Mouse (Mus musculus) kidney, postnatal 0 days (tissue): ENCODE measurements around the gene Abcc1. TPM values are rescaled to one million over a fixed set of nuclear protein-coding genes. Genes with fewer than 3 reads are reported as not detected.

Experiments
- ATAC-seq: fragments of 200-750 bp; cut with Nextera tagmentation; replicated peaks from 2 replicates; pipeline ENCODE4 v1.8.0; 2017; ENCODE audit warnings: low read depth, moderate number of reproducible peaks, moderate TSS enrichment, moderate library complexity; ENCODE audit not compliant: low FRiP score
- DNase-seq: peaks from one replicate; pipeline ENCODE4 v3.0.0-alpha.2; 2016; ENCODE audit warnings: low spot score
- H3K27ac ChIP-seq: fragments of 300-500 bp; sonication (generic); 2 replicates; pipeline ENCODE4 v1.5.1; 2014; ENCODE audit warnings: mild to moderate bottlenecking
- H3K27me3 ChIP-seq: fragments of 300-500 bp; sonication (generic); 2 replicates; pipeline ENCODE4 v1.6.1; 2014; ENCODE audit warnings: low read length, mixed read lengths; ENCODE audit not compliant: insufficient read depth
- H3K36me3 ChIP-seq: fragments of 300-500 bp; sonication (generic); 2 replicates; pipeline ENCODE4 v1.6.1; 2014; ENCODE audit warnings: low read length, mixed read lengths; ENCODE audit not compliant: insufficient read depth
- H3K4me1 ChIP-seq: fragments of 300-500 bp; sonication (generic); replicated peaks from 2 replicates; pipeline ENCODE4 v1.6.1; 2014; ENCODE audit warnings: antibody characterized with exemption, low read length, mixed read lengths; ENCODE audit not compliant: insufficient read depth
- H3K4me2 ChIP-seq: fragments of 300-500 bp; sonication (generic); 2 replicates; pipeline ENCODE4 v1.6.1; 2014; ENCODE audit warnings: mild to moderate bottlenecking, low read length, moderate library complexity, mixed read lengths
- H3K4me3 ChIP-seq: fragments of 300-500 bp; sonication (generic); replicated peaks from 2 replicates; pipeline ENCODE4 v1.5.1; 2014; ENCODE audit warnings: low read depth, low read length
- H3K9ac ChIP-seq: fragments of 300-500 bp; sonication (generic); 2 replicates; pipeline ENCODE4 v1.6.1; 2014; ENCODE audit warnings: low read depth, low read length
- H3K9me3 ChIP-seq: fragments of 300-500 bp; sonication (generic); replicated peaks from 2 replicates; pipeline ENCODE4 v1.6.1; 2016; ENCODE audit warnings: low read length, inconsistent platforms, mixed read lengths
- CTCF ChIP-seq: IDR thresholded peaks from 2 replicates; pipeline ENCODE4 v1.5.1; 2016; ENCODE audit warnings: antibody characterized with exemption, low read depth, mild to moderate bottlenecking, moderate library complexity
- WGBS: fragments of 180-500 bp; shearing (Covaris S2); extraction: QIAGEN DNeasy Blood & Tissue Kit; methylation state at CpG from one replicate; pipeline ENCODE4 v1.1.7; 2014; 5-methylcytosine and 5-hydroxymethylcytosine counted together
- polyA plus RNA-seq: library from polyadenylated mRNA; unstranded; fragments of >200 nt; fragmentation: Nextera tagmentation; extraction: Ambion mirVana; gene quantifications from 2 replicates; pipeline ENCODE4 v1.2.1, GENCODE M21; 2015

Gene Abcc1
- polyA plus RNA-seq, 1 experiment from 2014 or later = 11.6 TPM

GRCm38 (mm10) chr16:14344967-14345366 lies 16.4 kb upstream of the Abcc1 start:
- H3K27me3 ChIP-seq = no peaks in the 10 kb centered on the region
- DNase-seq (no peak), ATAC-seq (no peak)
- H3K4me1 ChIP-seq = no peaks in the 10 kb centered on the region
- no peak for TF ChIP-seq CTCF
- no peak overlapping the region for H3K4me3 ChIP-seq
- no peaks in the 10 kb centered on the region for H3K9me3 ChIP-seq
- 87% methylated on average over 3 of the region's 3 CpGs for WGBS
- no peaks in the 10 kb centered on the region for H3K36me3 ChIP-seq
- no peak overlapping the region for H3K4me2 ChIP-seq
- no peak overlapping the region for H3K27ac ChIP-seq
- H3K9ac ChIP-seq = no peak overlapping the region

GRCm38 (mm10) chr16:14351571-14351970 lies 9.8 kb upstream of the Abcc1 start:
- Histone ChIP-seq H3K9me3 (no peaks in the 10 kb centered on the region), H3K4me3 (no peak overlapping the region), H3K4me2 (no peak overlapping the region), H3K9ac (no peak overlapping the region), H3K27me3 (no peaks in the 10 kb centered on the region), H3K36me3 (no peaks in the 10 kb centered on the region), H3K4me1 (no peaks in the 10 kb centered on the region), H3K27ac (no peak overlapping the region)
- DNase-seq (no peak), ATAC-seq (no peak)
- no peak for TF ChIP-seq CTCF

- no peaks in the 10 kb centered on the region for H3K9me3 ChIP-seq
- H3K4me1 ChIP-seq = no peaks in the 10 kb centered on the region
- no peak overlapping the region for H3K9ac ChIP-seq
- no peaks in the 10 kb centered on the region for H3K36me3 ChIP-seq
- no peak overlapping the region for H3K27ac ChIP-seq
- DNase-seq (no peak), ATAC-seq (no peak)
- H3K4me2 ChIP-seq = no peak overlapping the region
- no peak for TF ChIP-seq CTCF
- H3K27me3 ChIP-seq = no peaks in the 10 kb centered on the region
- no peak overlapping the region for H3K4me3 ChIP-seq
- 69% methylated on average over 3 of the region's 3 CpGs for WGBS
These were observed 9.1 kb upstream of the Abcc1 start for GRCm38 (mm10) chr16:14352234-14352633.

- 57% methylated on average over 5 of the region's 5 CpGs for WGBS
These were observed 8.7 kb upstream of the Abcc1 start for GRCm38 (mm10) chr16:14352663-14353062.

GRCm38 (mm10) chr16:14357859-14358258 lies 3.5 kb upstream of the Abcc1 start:
- no peak for DNase-seq
- TF ChIP-seq CTCF = no peak
- H3K4me2 ChIP-seq = no peak overlapping the region
- no peaks in the 10 kb centered on the region for H3K27me3 ChIP-seq
- H3K27ac ChIP-seq = no peak overlapping the region
- ATAC-seq = no peak
- 75% methylated on average over 2 of the region's 2 CpGs for WGBS
- H3K36me3 ChIP-seq = no peaks in the 10 kb centered on the region
- no peak overlapping the region for H3K4me3 ChIP-seq
- no peaks in the 10 kb centered on the region for H3K9me3 ChIP-seq
- peaks cover 5% of the 10 kb centered on the region for H3K4me1 ChIP-seq
- no peak overlapping the region for H3K9ac ChIP-seq

More at GRCm38 (mm10) chr16:14352663-14353062, 8.7 kb upstream of the Abcc1 start:
- no peak for ATAC-seq
- TF ChIP-seq CTCF = no peak
- no peak overlapping the region for H3K27ac ChIP-seq
- no peak overlapping the region for H3K4me2 ChIP-seq
- H3K4me3 ChIP-seq = no peak overlapping the region
- H3K4me1 ChIP-seq = no peaks in the 10 kb centered on the region
- DNase-seq = no peak
- H3K9ac ChIP-seq = no peak overlapping the region
- H3K36me3 ChIP-seq = no peaks in the 10 kb centered on the region
- no peaks in the 10 kb centered on the region for H3K27me3 ChIP-seq
- H3K9me3 ChIP-seq = no peaks in the 10 kb centered on the region

- Histone ChIP-seq H3K36me3 (no peaks in the 10 kb centered on the region), H3K9ac (no peak overlapping the region), H3K27ac (no peak overlapping the region), H3K9me3 (no peaks in the 10 kb centered on the region), H3K27me3 (no peaks in the 10 kb centered on the region), H3K4me3 (no peak overlapping the region), H3K4me2 (no peak overlapping the region), H3K4me1 (peaks cover 5% of the 10 kb centered on the region)
- ATAC-seq (no peak), DNase-seq (no peak)
- WGBS = 61% methylated on average over 1 of the region's 1 CpGs
- TF ChIP-seq CTCF = no peak
These were observed 2.8 kb upstream of the Abcc1 start for GRCm38 (mm10) chr16:14358531-14358930.

- H3K4me2 ChIP-seq = peak overlapping the region; percentile 81
- ATAC-seq (peak; percentile 53; the same call in 1 of the 2 replicates), DNase-seq (peak; percentile 66)
- peaks cover 5% of the 10 kb centered on the region for H3K4me1 ChIP-seq
- H3K9me3 ChIP-seq = no peaks in the 10 kb centered on the region
- peak overlapping the region; percentile 81 for H3K27ac ChIP-seq
- WGBS = 1% methylated on average over 7 of the region's 7 CpGs
- no peaks in the 10 kb centered on the region for H3K36me3 ChIP-seq
- H3K27me3 ChIP-seq = no peaks in the 10 kb centered on the region
- peak overlapping the region; percentile 79 for H3K4me3 ChIP-seq
- TF ChIP-seq CTCF = no peak
- H3K9ac ChIP-seq = peak overlapping the region; percentile 86
These were observed 427 bp upstream of the Abcc1 start for GRCm38 (mm10) chr16:14360931-14361330.
